Mouse (Mus musculus): ENCODE measurements around the gene St3gal3. TPM values are rescaled to one million over a fixed set of nuclear protein-coding genes. Genes with fewer than 3 reads are reported as not detected.

St3gal3 gene
- polyA plus RNA-seq, 1 experiment: 23.4 TPM

GRCm38 (mm10) chr4:118144324-118144723 is 9.6 kb upstream of the St3gal3 start:
- no peak for DNase-seq
- no peaks in the 10 kb centered on the region for H3K4me1 ChIP-seq (ENCODE audit: control insufficient read depth, insufficient read depth, low read length)
- no peak for TF ChIP-seq POLR2A (IDR thresholded peaks at IDR 0.05; ENCODE audit: borderline replicate concordance, extremely low read depth, low read depth, low read length)
- TF ChIP-seq CTCF (IDR thresholded peaks at IDR 0.05; ENCODE audit: insufficient read depth, low read length): no peak
- 84% methylated on average over 9 of the region's 9 CpGs for WGBS
- H3K4me3 ChIP-seq (replicated peaks; ENCODE audit: extremely low read depth, low read depth, low read length): no peak overlapping the region

DNA sequence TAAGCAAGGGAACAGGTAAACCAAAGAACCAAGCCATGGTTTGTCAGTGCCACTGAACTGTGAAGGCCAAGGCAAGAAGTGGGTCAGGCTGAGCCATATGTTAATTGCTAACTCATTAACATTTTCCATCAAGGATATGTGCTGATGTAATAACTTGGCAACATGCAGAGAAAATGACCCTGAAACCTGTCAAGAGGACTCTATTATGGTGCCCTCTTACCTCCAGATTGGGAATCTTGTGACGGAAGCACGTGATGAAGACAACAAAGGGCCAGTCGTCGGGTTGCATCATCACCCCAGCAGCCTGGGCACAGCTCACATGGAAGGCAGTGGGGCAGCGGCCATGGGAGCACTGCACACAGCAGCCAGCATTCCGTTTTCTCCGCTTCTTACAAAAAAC is 9.0 kb upstream of the St3gal3 start:
- WGBS: 75% methylated on average over 7 of the region's 7 CpGs
- no peak for TF ChIP-seq POLR2A (IDR thresholded peaks at IDR 0.05; ENCODE audit: borderline replicate concordance, extremely low read depth, low read depth, low read length)
- no peak for TF ChIP-seq CTCF (IDR thresholded peaks at IDR 0.05; ENCODE audit: insufficient read depth, low read length)
- Histone ChIP-seq H3K4me1 (ENCODE audit: control insufficient read depth, insufficient read depth, low read length) (0 out of 2 replicates have a peak, but pooled peaks cover 3% of the 10 kb centered on the region), H3K4me3 (replicated peaks; ENCODE audit: extremely low read depth, low read depth, low read length) (no peak overlapping the region)
- DNase-seq: no peak

GRCm38 (mm10) chr4:118141511-118141910 is 6.8 kb upstream of the St3gal3 start:
- 85% methylated on average over 5 of the region's 5 CpGs for WGBS
- no peak for DNase-seq
- TF ChIP-seq POLR2A (IDR thresholded peaks at IDR 0.05; ENCODE audit: borderline replicate concordance, extremely low read depth, low read depth, low read length): no peak
- no peak for TF ChIP-seq CTCF (IDR thresholded peaks at IDR 0.05; ENCODE audit: insufficient read depth, low read length)
- 0 out of 2 replicates have a peak, but pooled peaks cover 3% of the 10 kb centered on the region for H3K4me1 ChIP-seq (ENCODE audit: control insufficient read depth, insufficient read depth, low read length)
- no peak overlapping the region for H3K4me3 ChIP-seq (replicated peaks; ENCODE audit: extremely low read depth, low read depth, low read length)

- H3K4me3 ChIP-seq (replicated peaks; ENCODE audit: extremely low read depth, low read depth, low read length): no peak overlapping the region
- WGBS: 12% methylated on average over 5 of the region's 5 CpGs
- no peak for DNase-seq
- TF ChIP-seq CTCF (IDR thresholded peaks at IDR 0.05; ENCODE audit: insufficient read depth, low read length) (no peak), POLR2A (IDR thresholded peaks at IDR 0.05; ENCODE audit: borderline replicate concordance, extremely low read depth, low read depth, low read length) (no peak)
- H3K4me1 ChIP-seq (ENCODE audit: control insufficient read depth, insufficient read depth, low read length): peaks cover 6% of the 10 kb centered on the region; the same call in 1 of the 2 replicates
Measured at GRCm38 (mm10) chr4:118138891-118139290, 4.2 kb upstream of the St3gal3 start.

- DNase-seq: no peak
- Histone ChIP-seq H3K4me3 (replicated peaks; ENCODE audit: extremely low read depth, low read depth, low read length) (no peak overlapping the region), H3K4me1 (ENCODE audit: control insufficient read depth, insufficient read depth, low read length) (peaks cover 6% of the 10 kb centered on the region; the same call in 1 of the 2 replicates)
- WGBS: 74% methylated on average over 16 of the region's 16 CpGs
- TF ChIP-seq CTCF (IDR thresholded peaks at IDR 0.05; ENCODE audit: insufficient read depth, low read length) (no peak), POLR2A (IDR thresholded peaks at IDR 0.05; ENCODE audit: borderline replicate concordance, extremely low read depth, low read depth, low read length) (no peak)
Measured at GRCm38 (mm10) chr4:118137857-118138256, 3.1 kb upstream of the St3gal3 start.

DNA sequence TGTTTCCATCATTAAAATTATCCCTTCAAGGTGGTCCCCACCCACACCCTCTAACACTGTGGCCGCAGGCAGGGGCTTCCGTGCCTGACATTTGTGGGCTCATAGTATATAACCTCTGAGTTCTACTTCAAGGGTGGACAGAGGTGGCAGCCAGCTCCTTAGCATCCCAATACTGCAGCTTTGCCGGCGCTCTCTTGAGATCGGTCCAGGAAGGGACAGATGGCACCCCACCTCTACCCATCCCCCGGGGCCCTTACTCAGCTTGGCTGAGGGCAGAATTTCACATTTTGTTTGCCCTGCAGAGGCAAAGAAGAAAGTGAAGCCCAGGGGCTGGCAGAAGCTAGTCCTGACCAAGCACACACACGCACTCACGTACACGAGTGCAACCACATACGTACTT is 2.6 kb upstream of the St3gal3 start:
- Histone ChIP-seq H3K4me1 (ENCODE audit: control insufficient read depth, insufficient read depth, low read length) (peaks cover 6% of the 10 kb centered on the region; the same call in 1 of the 2 replicates), H3K4me3 (replicated peaks; ENCODE audit: extremely low read depth, low read depth, low read length) (no peak overlapping the region)
- DNase-seq: no peak
- TF ChIP-seq POLR2A (IDR thresholded peaks at IDR 0.05; ENCODE audit: borderline replicate concordance, extremely low read depth, low read depth, low read length) (no peak), CTCF (IDR thresholded peaks at IDR 0.05; ENCODE audit: insufficient read depth, low read length) (no peak)
- WGBS: 91% methylated on average over 10 of the region's 10 CpGs

DNA sequence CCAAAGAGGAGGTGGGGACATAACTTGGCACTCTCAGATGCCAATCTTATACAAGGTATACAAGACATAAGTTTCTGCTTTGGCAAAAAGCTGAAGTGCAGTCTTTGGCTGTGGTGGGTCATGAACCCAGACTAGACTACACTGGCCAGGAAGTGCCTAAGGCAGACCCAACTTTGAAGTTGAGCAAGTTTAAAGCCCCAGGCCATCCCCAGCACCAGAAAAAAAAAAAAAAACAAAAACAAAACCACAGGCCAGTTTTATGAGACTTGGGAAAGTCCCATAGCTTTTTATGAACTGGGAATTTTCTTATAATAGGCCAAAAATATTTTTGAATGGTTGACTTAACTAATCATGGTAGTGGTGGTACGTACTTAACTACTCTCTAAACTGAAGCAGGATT is 700 bp upstream of the St3gal3 start:
- no peak for DNase-seq
- Histone ChIP-seq H3K4me3 (replicated peaks; ENCODE audit: extremely low read depth, low read depth, low read length) (no peak overlapping the region), H3K4me1 (ENCODE audit: control insufficient read depth, insufficient read depth, low read length) (peaks cover 6% of the 10 kb centered on the region; the same call in 1 of the 2 replicates)
- TF ChIP-seq POLR2A (IDR thresholded peaks at IDR 0.05; ENCODE audit: borderline replicate concordance, extremely low read depth, low read depth, low read length) (no peak), CTCF (IDR thresholded peaks at IDR 0.05; ENCODE audit: insufficient read depth, low read length) (no peak)
- WGBS: 73% methylated on average over 1 of the region's 1 CpGs

DNA sequence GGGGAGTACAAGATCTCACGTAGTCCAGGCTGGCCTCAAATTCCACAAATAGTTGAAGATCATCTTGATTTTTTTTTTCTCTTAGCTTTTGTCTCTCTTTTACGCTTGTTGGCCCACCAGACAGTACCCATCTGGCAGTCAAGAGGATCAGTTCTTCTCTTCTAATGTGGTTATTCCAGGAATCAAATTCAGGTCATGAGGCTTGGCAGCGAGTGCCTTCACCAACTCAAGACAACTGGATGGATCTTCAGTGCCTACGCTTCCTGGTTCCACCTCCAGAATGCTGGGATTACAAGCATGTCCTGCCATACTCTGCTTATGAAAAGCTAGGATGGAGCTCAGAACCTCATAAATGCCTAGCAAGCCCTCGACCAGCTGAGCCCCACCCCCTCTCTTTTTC is 3.4 kb downstream of the St3gal3 start:
- WGBS: 77% methylated on average over 5 of the region's 5 CpGs
- no peak for DNase-seq
- TF ChIP-seq CTCF (IDR thresholded peaks at IDR 0.05; ENCODE audit: insufficient read depth, low read length) (no peak), POLR2A (IDR thresholded peaks at IDR 0.05; ENCODE audit: borderline replicate concordance, extremely low read depth, low read depth, low read length) (no peak)
- H3K4me3 ChIP-seq (replicated peaks; ENCODE audit: extremely low read depth, low read depth, low read length): no peak overlapping the region
- peaks cover 3% of the 10 kb centered on the region; the same call in 1 of the 2 replicates for H3K4me1 ChIP-seq (ENCODE audit: control insufficient read depth, insufficient read depth, low read length)

- WGBS: 75% methylated on average over 14 of the region's 14 CpGs
Measured at GRCm38 (mm10) chr4:118123030-118123704, 11.5 kb downstream of the St3gal3 start.

GRCm38 (mm10) chr4:118122078-118122477 is 12.6 kb downstream of the St3gal3 start:
- Histone ChIP-seq H3K4me1 (ENCODE audit: control insufficient read depth, insufficient read depth, low read length) (no peaks in the 10 kb centered on the region), H3K4me3 (replicated peaks; ENCODE audit: extremely low read depth, low read depth, low read length) (no peak overlapping the region)
- no peak for TF ChIP-seq CTCF (IDR thresholded peaks at IDR 0.05; ENCODE audit: insufficient read depth, low read length)
- no peak for TF ChIP-seq POLR2A (IDR thresholded peaks at IDR 0.05; ENCODE audit: borderline replicate concordance, extremely low read depth, low read depth, low read length)
- no peak for DNase-seq
- 73% methylated on average over 10 of the region's 10 CpGs for WGBS

More at GRCm38 (mm10) chr4:118123030-118123704, 11.5 kb downstream of the St3gal3 start:
- DNase-seq: no peak
- TF ChIP-seq CTCF (IDR thresholded peaks at IDR 0.05; ENCODE audit: insufficient read depth, low read length): no peak
- no peak for TF ChIP-seq POLR2A (IDR thresholded peaks at IDR 0.05; ENCODE audit: borderline replicate concordance, extremely low read depth, low read depth, low read length)
- no peak overlapping the region for H3K4me3 ChIP-seq (replicated peaks; ENCODE audit: extremely low read depth, low read depth, low read length)
- H3K4me1 ChIP-seq (ENCODE audit: control insufficient read depth, insufficient read depth, low read length): no peaks in the 10 kb centered on the region
